Mouse (Mus musculus): ENCODE data around the gene Arid1b. TPM values are rescaled to one million over a fixed set of nuclear protein-coding genes. Genes with fewer than 3 reads are reported as not detected.

The Arid1b gene
- polyA plus RNA-seq, 1 experiment = 13.3 TPM

DNA sequence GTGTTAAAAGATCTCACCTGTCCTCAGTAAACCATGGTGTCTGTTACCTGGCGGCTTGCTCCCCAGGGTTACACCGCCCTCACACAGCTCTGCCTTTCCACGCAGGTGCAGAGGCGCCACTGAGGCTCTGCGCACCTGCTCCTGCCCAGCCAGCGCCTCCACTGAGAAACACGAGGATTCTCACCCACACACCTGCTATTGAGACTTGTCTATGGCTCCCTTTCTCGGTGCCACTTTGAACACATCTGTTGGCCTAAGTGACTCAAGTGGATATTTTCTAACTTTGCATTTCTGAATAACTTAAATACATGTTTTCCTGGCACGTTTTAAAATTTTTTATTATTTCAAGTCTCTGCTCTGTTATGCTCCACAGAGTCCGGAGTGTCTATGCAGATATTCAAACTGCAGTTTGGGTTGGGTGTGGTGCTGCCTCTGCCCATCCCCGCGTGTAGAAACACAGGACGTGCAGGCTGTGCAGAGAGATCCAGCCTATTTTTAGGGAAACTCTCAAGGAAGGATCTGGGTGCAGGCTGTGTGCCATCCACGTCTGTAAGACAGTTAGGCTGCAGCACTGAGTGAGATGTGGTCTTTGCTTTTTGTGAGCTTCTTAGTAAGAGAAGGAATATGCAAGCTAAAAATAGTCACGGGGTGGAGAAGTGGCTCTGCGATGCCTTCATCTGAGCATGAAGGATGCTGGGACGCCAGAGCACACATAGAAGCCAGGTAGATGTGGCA lies 283.2 kb downstream of the Arid1b start:
- peaks cover 77% of the 10 kb centered on the region for H3K36me3 ChIP-seq (replicated peaks; ENCODE audit: low read length)

DNA sequence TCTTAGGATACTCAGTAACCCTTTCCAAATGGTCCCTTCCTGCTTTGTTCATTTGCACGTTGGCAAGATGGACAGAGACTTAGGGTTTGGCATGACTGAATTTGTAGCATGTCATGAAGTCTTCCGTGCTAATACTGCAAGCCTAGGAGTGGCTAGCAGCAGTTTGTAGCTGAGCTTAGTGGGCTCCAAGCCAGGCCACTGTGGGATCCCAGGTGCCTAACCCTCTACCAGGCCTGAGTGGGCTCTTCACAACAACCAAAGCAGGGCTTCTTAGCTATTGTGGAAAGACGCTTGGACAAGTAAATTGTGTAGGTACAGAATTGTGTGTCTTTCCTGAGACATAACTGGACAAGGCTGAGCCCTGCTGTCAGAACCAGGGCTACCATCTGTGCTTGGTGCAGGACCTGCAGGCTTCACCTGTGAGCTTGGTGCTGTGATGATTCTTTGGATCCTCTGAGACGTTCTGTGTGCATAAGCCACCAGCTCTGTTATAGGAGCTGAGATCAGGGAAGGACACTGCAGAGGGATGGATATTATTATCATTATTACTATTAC lies 286.4 kb downstream of the Arid1b start:
- no peaks in the 10 kb centered on the region for H3K27me3 ChIP-seq (replicated peaks)
- TF ChIP-seq GATA1 (IDR thresholded peaks at IDR 0.05; ENCODE audit: borderline replicate concordance, low read length) (no peak), FLI1 (IDR thresholded peaks at IDR 0.05; ENCODE audit: low read length) (no peak)

More for the DNA sequence above, 283.2 kb downstream of the Arid1b start:
- H3K9me3 ChIP-seq = no peaks in the 10 kb centered on the region
- H3K4me3 ChIP-seq (replicated peaks) = no peak overlapping the region
- no peaks in the 10 kb centered on the region for H3K27me3 ChIP-seq (replicated peaks)
- TF ChIP-seq FLI1 (IDR thresholded peaks at IDR 0.05; ENCODE audit: low read length) = no peak
- no peak for TF ChIP-seq GATA1 (IDR thresholded peaks at IDR 0.05; ENCODE audit: borderline replicate concordance, low read length)
- peaks cover 41% of the 10 kb centered on the region for H3K4me1 ChIP-seq

DNA sequence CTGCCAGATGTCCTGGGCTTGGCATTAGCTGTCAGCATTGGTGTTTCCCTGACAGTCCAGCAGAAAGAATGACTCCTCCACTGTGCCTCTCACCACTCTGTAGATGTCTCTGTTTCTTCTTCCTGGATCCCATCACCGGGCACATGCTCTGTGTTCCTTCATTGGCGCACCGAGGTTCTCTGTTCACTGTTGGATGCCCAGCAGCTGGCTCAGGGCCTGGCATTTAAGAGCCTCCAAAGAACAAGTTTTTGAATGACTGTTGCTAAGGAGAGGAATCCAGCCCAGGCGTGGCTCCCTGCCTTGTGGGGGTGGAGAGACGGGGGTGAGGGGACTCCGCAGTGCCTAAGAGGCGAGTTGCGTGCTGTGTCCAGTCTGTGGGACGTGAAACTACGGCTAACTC lies 290.7 kb downstream of the Arid1b start:
- Histone ChIP-seq H3K4me3 (replicated peaks) (no peak overlapping the region), H3K9me3 (no peaks in the 10 kb centered on the region), H3K36me3 (replicated peaks; ENCODE audit: low read length) (peaks cover 83% of the 10 kb centered on the region), H3K27me3 (replicated peaks) (no peaks in the 10 kb centered on the region), H3K4me1 (peaks cover 54% of the 10 kb centered on the region)
- no peak for TF ChIP-seq GATA1 (IDR thresholded peaks at IDR 0.05; ENCODE audit: borderline replicate concordance, low read length)
- TF ChIP-seq FLI1 (IDR thresholded peaks at IDR 0.05; ENCODE audit: low read length) = no peak

More for the DNA sequence above, 286.4 kb downstream of the Arid1b start:
- Histone ChIP-seq H3K36me3 (replicated peaks; ENCODE audit: low read length) (peaks cover 83% of the 10 kb centered on the region), H3K9me3 (no peaks in the 10 kb centered on the region), H3K4me3 (replicated peaks) (no peak overlapping the region), H3K4me1 (peaks cover 38% of the 10 kb centered on the region)

DNA sequence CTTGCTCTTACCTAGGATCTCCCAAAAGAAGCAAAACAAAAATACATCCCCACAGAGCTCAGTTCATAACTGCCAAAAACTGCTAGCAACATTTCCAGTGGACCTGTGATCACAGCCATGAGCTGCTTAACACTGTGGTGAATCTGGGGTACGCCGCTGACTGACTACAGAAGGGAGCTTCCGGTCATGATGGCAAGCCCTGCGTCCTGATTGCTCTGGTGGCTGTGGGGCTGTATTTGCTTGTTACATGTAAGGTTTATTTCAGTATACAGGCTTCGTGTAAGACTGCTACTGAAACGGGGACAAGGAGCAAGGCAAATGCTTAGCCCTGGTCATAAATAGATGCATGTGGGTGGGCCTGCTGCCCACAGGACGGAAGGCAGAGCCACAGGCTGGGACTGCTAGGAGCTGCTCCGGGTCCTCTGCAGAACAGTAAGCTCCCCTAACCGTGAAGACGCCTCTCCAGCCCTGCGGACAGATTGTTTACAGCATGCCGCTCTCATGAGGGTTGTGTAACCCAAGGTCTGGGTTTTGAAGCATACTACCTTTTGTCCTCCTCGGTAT lies 291.8 kb downstream of the Arid1b start:
- Histone ChIP-seq H3K36me3 (replicated peaks; ENCODE audit: low read length) (peaks cover 83% of the 10 kb centered on the region), H3K4me1 (peaks cover 57% of the 10 kb centered on the region), H3K9me3 (no peaks in the 10 kb centered on the region), H3K27me3 (replicated peaks) (no peaks in the 10 kb centered on the region), H3K4me3 (replicated peaks) (no peak overlapping the region)
- TF ChIP-seq FLI1 (IDR thresholded peaks at IDR 0.05; ENCODE audit: low read length) = no peak
- no peak for TF ChIP-seq GATA1 (IDR thresholded peaks at IDR 0.05; ENCODE audit: borderline replicate concordance, low read length)

DNA sequence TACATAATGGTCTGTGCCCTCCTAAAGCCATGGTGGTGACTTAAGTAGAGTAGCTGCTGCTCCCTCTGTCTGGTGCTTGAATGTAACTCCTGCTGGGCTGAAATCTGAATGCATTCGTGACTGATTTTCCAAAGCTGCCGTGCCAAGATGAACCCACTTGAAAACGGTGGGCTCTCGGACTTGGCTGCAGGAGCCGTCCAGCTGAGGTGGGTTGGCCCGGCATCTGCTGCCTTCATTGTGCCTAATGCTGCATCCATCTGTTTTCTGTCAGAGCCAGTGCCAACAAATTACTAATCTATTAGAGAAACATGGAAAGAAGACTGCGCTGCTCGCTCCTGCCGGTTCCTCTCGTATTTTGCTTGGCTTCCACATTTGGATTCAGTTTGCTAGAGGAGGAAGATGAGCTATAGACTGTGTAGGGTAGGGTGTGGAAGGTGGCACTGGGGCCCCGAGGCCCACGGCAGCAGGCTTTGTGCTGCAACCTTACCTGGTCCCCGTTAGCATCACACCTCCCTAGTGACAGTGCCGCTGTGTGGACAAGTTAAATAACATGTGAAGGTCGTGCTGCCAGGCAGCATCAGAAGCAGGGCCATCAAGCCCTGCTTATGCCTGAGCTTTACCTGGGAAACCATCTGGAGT lies 292.6 kb downstream of the Arid1b start:
- Histone ChIP-seq H3K4me3 (replicated peaks) (peak overlapping the region; percentile 64), H3K27me3 (replicated peaks) (no peaks in the 10 kb centered on the region), H3K36me3 (replicated peaks; ENCODE audit: low read length) (peaks cover 83% of the 10 kb centered on the region), H3K4me1 (peaks cover 51% of the 10 kb centered on the region), H3K9me3 (no peaks in the 10 kb centered on the region)
- no peak for TF ChIP-seq FLI1 (IDR thresholded peaks at IDR 0.05; ENCODE audit: low read length)
- TF ChIP-seq GATA1 (IDR thresholded peaks at IDR 0.05; ENCODE audit: borderline replicate concordance, low read length) = no peak

DNA sequence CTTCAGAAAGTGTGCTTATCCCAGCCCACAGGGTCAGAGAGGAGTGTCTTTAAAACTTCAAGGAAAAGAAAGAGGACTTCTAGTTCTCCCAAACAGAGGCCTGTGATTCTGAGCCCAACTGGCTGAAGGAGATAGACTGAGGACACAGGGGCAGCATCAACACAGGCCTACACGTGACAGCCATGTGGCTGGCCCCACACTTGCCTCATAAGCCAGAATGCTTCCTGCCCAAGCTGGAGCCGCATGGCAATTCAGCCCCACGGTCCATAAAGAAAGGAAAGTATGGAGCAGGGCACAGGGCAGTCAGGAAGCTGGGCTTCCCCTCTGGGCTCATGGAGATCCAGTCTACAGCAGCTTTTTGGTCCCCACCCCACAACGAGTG lies 293.1 kb downstream of the Arid1b start:
- Histone ChIP-seq H3K4me3 (replicated peaks) (peak overlapping the region; percentile 50), H3K9me3 (no peaks in the 10 kb centered on the region), H3K27me3 (replicated peaks) (no peaks in the 10 kb centered on the region), H3K4me1 (peaks cover 46% of the 10 kb centered on the region), H3K36me3 (replicated peaks; ENCODE audit: low read length) (peaks cover 79% of the 10 kb centered on the region)
- TF ChIP-seq FLI1 (IDR thresholded peaks at IDR 0.05; ENCODE audit: low read length) (no peak), GATA1 (IDR thresholded peaks at IDR 0.05; ENCODE audit: borderline replicate concordance, low read length) (no peak)

DNA sequence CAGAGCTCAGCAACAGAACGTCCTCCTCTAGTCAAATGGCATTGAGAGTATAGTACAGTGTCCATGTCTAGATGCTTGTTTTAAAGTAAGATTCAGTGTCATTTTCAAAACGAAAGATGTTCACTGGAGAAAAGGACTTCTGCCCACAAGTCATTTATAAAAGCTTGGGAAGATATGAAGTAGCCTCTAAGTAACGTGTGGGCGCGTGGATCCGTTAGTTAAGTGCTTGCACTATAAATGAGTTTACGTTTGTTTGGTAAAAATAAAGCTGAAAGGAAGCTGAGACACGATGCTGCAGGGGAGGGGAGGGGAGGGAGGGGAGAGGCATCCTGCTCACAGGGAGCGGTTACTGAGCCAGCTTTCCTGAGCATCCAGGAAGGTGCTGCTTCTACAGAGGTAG lies 293.5 kb downstream of the Arid1b start:
- peaks cover 45% of the 10 kb centered on the region for H3K4me1 ChIP-seq
- peaks cover 78% of the 10 kb centered on the region for H3K36me3 ChIP-seq (replicated peaks; ENCODE audit: low read length)
- TF ChIP-seq GATA1 (IDR thresholded peaks at IDR 0.05; ENCODE audit: borderline replicate concordance, low read length) (no peak), FLI1 (IDR thresholded peaks at IDR 0.05; ENCODE audit: low read length) (no peak)
- no peaks in the 10 kb centered on the region for H3K9me3 ChIP-seq
- no peaks in the 10 kb centered on the region for H3K27me3 ChIP-seq (replicated peaks)
- peak overlapping the region; percentile 50 for H3K4me3 ChIP-seq (replicated peaks)

DNA sequence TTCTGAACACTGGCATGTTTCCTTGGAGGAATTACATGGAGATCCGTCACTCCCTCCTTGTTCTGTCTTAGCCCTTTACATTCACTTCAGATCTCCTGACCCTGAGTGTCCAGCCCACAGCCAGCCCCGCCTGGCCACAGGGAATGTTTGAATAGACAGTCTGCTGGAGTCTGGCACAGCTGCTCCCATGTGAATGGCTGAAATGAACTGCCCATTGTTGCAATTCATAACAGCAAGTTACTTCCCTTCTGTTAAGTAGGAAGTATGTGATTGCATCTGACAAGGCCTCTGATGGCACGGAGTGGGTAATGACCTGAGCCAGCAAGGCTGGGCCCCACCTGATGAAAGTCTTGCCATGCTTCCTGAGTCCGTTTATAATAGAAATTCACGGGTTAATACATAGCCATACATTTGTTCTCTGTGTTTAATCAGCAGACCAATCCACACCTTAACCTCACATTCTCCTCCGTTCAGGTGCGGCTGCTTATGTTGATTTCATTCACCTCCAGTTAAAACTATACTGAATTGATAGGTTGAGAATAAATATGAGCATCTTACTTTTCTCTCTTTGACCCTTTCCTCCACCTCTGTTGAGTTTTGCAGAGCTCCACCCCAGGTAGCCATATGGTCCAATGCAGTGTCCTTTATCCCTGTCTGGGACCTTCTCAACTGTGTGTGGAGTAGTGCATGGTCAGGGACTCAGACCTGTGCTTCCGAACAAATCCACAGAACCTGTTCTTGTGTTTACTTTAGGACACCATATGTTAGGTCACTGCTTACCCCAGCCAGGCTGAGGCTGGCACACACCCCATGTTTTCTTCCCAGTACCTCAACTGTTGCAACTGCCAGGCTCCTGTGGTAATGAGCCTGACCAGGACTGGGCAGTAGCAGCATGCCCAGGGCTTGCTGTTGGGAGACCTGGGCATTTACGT lies 299.8 kb downstream of the Arid1b start:
- H3K4me3 ChIP-seq (replicated peaks) = no peak overlapping the region
- H3K27me3 ChIP-seq (replicated peaks) = no peaks in the 10 kb centered on the region
- peaks cover 82% of the 10 kb centered on the region for H3K36me3 ChIP-seq (replicated peaks; ENCODE audit: low read length)
- TF ChIP-seq FLI1 (IDR thresholded peaks at IDR 0.05; ENCODE audit: low read length) (no peak), GATA1 (IDR thresholded peaks at IDR 0.05; ENCODE audit: borderline replicate concordance, low read length) (no peak)
- H3K9me3 ChIP-seq = no peaks in the 10 kb centered on the region
- peaks cover 31% of the 10 kb centered on the region for H3K4me1 ChIP-seq

Data from megakaryocyte, embryonic 14.5 days (primary cell).